Comparison of ENCODE assay signal across 17 mouse cellular contexts in the genomic region with DNA sequence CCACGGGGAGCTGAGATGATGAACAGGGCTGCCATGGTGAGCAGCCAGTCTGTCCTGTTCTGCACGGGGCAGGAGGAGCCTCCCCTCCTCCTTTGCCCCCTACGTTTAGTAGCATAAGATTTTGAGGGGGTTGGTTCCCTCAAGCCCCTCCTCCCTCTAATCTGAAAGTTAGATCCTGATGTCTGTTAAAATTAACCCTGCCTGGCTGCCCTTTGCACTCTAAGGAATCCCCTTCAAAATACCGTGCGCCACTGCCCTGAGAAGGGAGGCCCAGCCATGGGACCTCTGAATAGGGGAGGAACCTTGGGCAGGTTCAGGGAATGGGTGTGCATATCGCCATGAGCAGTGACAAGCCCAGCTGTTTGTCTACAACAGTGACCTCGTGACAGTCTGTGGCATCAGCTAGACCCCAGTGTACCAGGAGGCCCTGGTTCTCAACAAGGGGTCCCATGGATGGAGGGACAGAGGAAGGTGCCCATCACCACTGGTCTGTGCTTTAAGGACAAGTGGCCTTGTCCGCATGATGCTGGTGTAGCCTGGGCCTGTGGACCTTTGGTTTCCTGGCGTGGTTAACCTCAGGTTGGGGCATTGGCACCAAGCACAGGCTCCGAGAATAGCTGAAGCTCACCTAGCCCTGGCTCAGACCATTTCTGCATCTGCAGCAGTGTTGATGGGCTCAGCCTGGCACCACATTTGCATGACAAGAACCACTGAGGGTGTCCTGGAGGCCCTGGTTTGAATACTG. TPM values are rescaled to one million over a fixed set of nuclear protein-coding genes. Genes with fewer than 3 reads are reported as not detected.
DNase-seq lines count a peak whose midpoint lies in the region; ATAC-seq and TF ChIP-seq lines count a peak whose summit lies in the region.
"Had no signal": no experiment of that assay in that cellular context is flagged by ENCODE, and none has a peak within 500 bp of the region (broad histone marks: within the 10 kb centered on the region; RNA-seq: fewer than 3 reads in every experiment).

No protein-coding gene starts in this region.

- H3K4me2 ChIP-seq in kidney, embryonic 16.5 days (replicated peaks; ENCODE audit: low read depth, low read length), result no peak overlapping the region
- H3K4me2 ChIP-seq in lung, postnatal 0 days (replicated peaks; ENCODE audit: low read depth, low read length), result no peak overlapping the region
- H3K4me2 ChIP-seq: limb, embryonic 15.5 days had no signal

- H3K79me2 ChIP-seq in C2C12 (ENCODE audit: control insufficient read depth, insufficient read depth), result no peaks in the 10 kb centered on the region

- peak overlapping the region; percentile 19 for H3ac ChIP-seq in C2C12 (ENCODE audit: control insufficient read depth, insufficient read length, low read depth)

- H3K79me3 ChIP-seq in C2C12 (ENCODE audit: low read depth), result peaks cover 1% of the 10 kb centered on the region

- no peak overlapping the region for H3K9ac ChIP-seq in kidney, embryonic 16.5 days (replicated peaks; ENCODE audit: low read length)
- no peak overlapping the region for H3K9ac ChIP-seq in lung, postnatal 0 days (replicated peaks; ENCODE audit: low read depth)
- H3K9ac ChIP-seq: forebrain, embryonic 13.5 days; limb, embryonic 15.5 days; lung, embryonic 14.5 days had no signal

- peak; percentile 71 for DNase-seq in kidney, adult 11 months
- DNase-seq in kidney, postnatal 4 days, result no peak
- no peak for DNase-seq in embryonic facial prominence, embryonic 10.5 days (ENCODE audit: low spot score)
- DNase-seq in lung, postnatal 0 days (ENCODE audit: low spot score), result no peak
- no peak for DNase-seq in frontal cortex, postnatal 10 days (ENCODE audit: low spot score in 2 of 2)
- DNase-seq: adrenal gland, adult 8-10 months; cerebellum, adult 18-20 months; heart, postnatal 4 days; layer of hippocampus, postnatal 36 days; lung, embryonic 14.5 days; thymus, postnatal 25 days had no signal

- 81% methylated on average over 10 of the region's 10 CpGs for WGBS in embryonic facial prominence, embryonic 10.5 days
- WGBS in kidney, embryonic 16.5 days, result 69% methylated on average over 10 of the region's 10 CpGs
- WGBS in lung, postnatal 0 days, result 72% methylated on average over 10 of the region's 10 CpGs

- no peaks in the 10 kb centered on the region for H3K9me3 ChIP-seq in embryonic facial prominence, embryonic 10.5 days
- H3K9me3 ChIP-seq in kidney, embryonic 16.5 days (ENCODE audit: low read length), result no peaks in the 10 kb centered on the region
- no peaks in the 10 kb centered on the region for H3K9me3 ChIP-seq in lung, postnatal 0 days (ENCODE audit: low read length)
- H3K9me3 ChIP-seq: forebrain, embryonic 13.5 days; limb, embryonic 15.5 days; neural tube, embryonic 13.5 days had no signal

- TF ChIP-seq CTCF in C2C12 (IDR thresholded peaks at IDR 0.05; ENCODE audit: control insufficient read depth, insufficient read depth, insufficient read length), result no peak
- TF ChIP-seq CTCF in lung, postnatal 0 days (IDR thresholded peaks at IDR 0.05), result no peak

- H3K36me3 ChIP-seq in C2C12 (ENCODE audit: control insufficient read depth, insufficient read depth), result peaks cover 12% of the 10 kb centered on the region
- H3K36me3 ChIP-seq in embryonic facial prominence, embryonic 10.5 days (replicated peaks), result peaks cover 23% of the 10 kb centered on the region
- H3K36me3 ChIP-seq in kidney, embryonic 16.5 days (ENCODE audit: insufficient read depth, low read length), result peaks cover 19% of the 10 kb centered on the region
- H3K36me3 ChIP-seq in lung, postnatal 0 days (ENCODE audit: insufficient read depth, low read length), result 0 out of 2 replicates have a peak, but pooled peaks cover 4% of the 10 kb centered on the region

- H3K27me3 ChIP-seq in C2C12 (ENCODE audit: control insufficient read depth, insufficient read depth, insufficient read length), result no peaks in the 10 kb centered on the region
- H3K27me3 ChIP-seq in embryonic facial prominence, embryonic 10.5 days (replicated peaks; ENCODE audit: low read depth, poor library complexity, severe bottlenecking), result no peaks in the 10 kb centered on the region
- no peaks in the 10 kb centered on the region for H3K27me3 ChIP-seq in kidney, embryonic 16.5 days (ENCODE audit: insufficient read depth, low read length)
- H3K27me3 ChIP-seq in lung, postnatal 0 days (replicated peaks; ENCODE audit: insufficient read depth, low read length), result no peaks in the 10 kb centered on the region
- H3K27me3 ChIP-seq: forebrain, embryonic 13.5 days; limb, embryonic 15.5 days; neural tube, embryonic 13.5 days had no signal

- peaks cover 18% of the 10 kb centered on the region for H3K4me1 ChIP-seq in embryonic facial prominence, embryonic 10.5 days
- peaks cover 8% of the 10 kb centered on the region for H3K4me1 ChIP-seq in kidney, embryonic 16.5 days (ENCODE audit: insufficient read depth, low read length)
- H3K4me1 ChIP-seq in lung, postnatal 0 days (ENCODE audit: insufficient read depth, low read depth, low read length), result peaks cover 4% of the 10 kb centered on the region

- no peak overlapping the region for H3K27ac ChIP-seq in embryonic facial prominence, embryonic 10.5 days (replicated peaks)
- no peak overlapping the region for H3K27ac ChIP-seq in kidney, embryonic 16.5 days (ENCODE audit: low read length)
- H3K27ac ChIP-seq in lung, postnatal 0 days (ENCODE audit: low read length), result no peak overlapping the region
- H3K27ac ChIP-seq: forebrain, embryonic 13.5 days; limb, embryonic 15.5 days; neural tube, embryonic 13.5 days had no signal

- peak; percentile 33; the same call in 1 of the 2 replicates for ATAC-seq in kidney, embryonic 16.5 days (ENCODE audit: low FRiP score, low TSS enrichment)
- ATAC-seq in lung, postnatal 0 days, result no peak
- ATAC-seq: forebrain, embryonic 13.5 days had no signal

- no peak for TF ChIP-seq EP300 in lung, postnatal 0 days (IDR thresholded peaks at IDR 0.05)

- no peak overlapping the region for H3K4me3 ChIP-seq in C2C12 (ENCODE audit: insufficient read depth, poor library complexity, severe bottlenecking)
- peak overlapping the region; percentile 16; the same call in 1 of the 2 replicates for H3K4me3 ChIP-seq in embryonic facial prominence, embryonic 10.5 days
- no peak overlapping the region for H3K4me3 ChIP-seq in kidney, embryonic 16.5 days (ENCODE audit: low read length)
- H3K4me3 ChIP-seq in lung, postnatal 0 days (ENCODE audit: low read depth, low read length), result no peak overlapping the region

TF ChIP-seq in C2C12, 6 proteins besides CTCF, POLR2A, EP300 and RAD21:
- TF ChIP-seq USF1 (IDR thresholded peaks at IDR 0.05; ENCODE audit: low read depth) (no peak), MYOG (IDR thresholded peaks at IDR 0.05; ENCODE audit: control insufficient read depth, extremely low read depth, insufficient read length) (no peak), FOSL1 (IDR thresholded peaks at IDR 0.05; ENCODE audit: insufficient read depth, low read length, poor library complexity, severe bottlenecking) (no peak), MYOD1 (IDR thresholded peaks at IDR 0.05; ENCODE audit: control insufficient read depth, insufficient read length, low read depth) (no peak), MAX (IDR thresholded peaks at IDR 0.05) (no peak), CEBPB (IDR thresholded peaks at IDR 0.05; ENCODE audit: low read depth) (no peak)

RNA-seq across cellular contexts. Expression of a gene that starts 1.9 kb away (rescaled TPM):
- 19.3 TPM for polyA plus RNA-seq in C2C12 (2012; fragmentation: generic; extraction: Trizol)
- polyA plus RNA-seq in embryonic facial prominence, embryonic 10.5 days (2016; fragmentation: Nextera tagmentation; extraction: Ambion mirVana), result 23.9 and 25.9 TPM in 2 replicates
- polyA plus RNA-seq in kidney, embryonic 16.5 days (2015; fragmentation: Nextera tagmentation; extraction: Ambion mirVana), result 37.9 and 39.2 TPM in 2 replicates
- polyA plus RNA-seq in lung, postnatal 0 days (2015; fragmentation: Nextera tagmentation; extraction: Ambion mirVana), result 23.8 and 24.1 TPM in 2 replicates

RNA-seq across cellular contexts. Expression of a gene that starts 10.0 kb away (rescaled TPM):
- 14.4 TPM for polyA plus RNA-seq in C2C12 (2012; fragmentation: generic; extraction: Trizol)
- 59.9 and 69.1 TPM in 2 replicates for polyA plus RNA-seq in embryonic facial prominence, embryonic 10.5 days (2016; fragmentation: Nextera tagmentation; extraction: Ambion mirVana)
- 79.8 and 83.7 TPM in 2 replicates for polyA plus RNA-seq in kidney, embryonic 16.5 days (2015; fragmentation: Nextera tagmentation; extraction: Ambion mirVana)
- polyA plus RNA-seq in lung, postnatal 0 days (2015; fragmentation: Nextera tagmentation; extraction: Ambion mirVana), result 42.7 and 45.4 TPM in 2 replicates

RNA-seq across cellular contexts. Expression of a gene that starts 10.9 kb away (rescaled TPM):
- polyA plus RNA-seq in C2C12 (2012; fragmentation: generic; extraction: Trizol), result 0.12 TPM
- polyA plus RNA-seq in embryonic facial prominence, embryonic 10.5 days (2016; fragmentation: Nextera tagmentation; extraction: Ambion mirVana), result 0.62 and 1.2 TPM in 2 replicates
- 0.16 and 0.46 TPM in 2 replicates for polyA plus RNA-seq in kidney, embryonic 16.5 days (2015; fragmentation: Nextera tagmentation; extraction: Ambion mirVana)
- 5.8 and 7.7 TPM in 2 replicates for polyA plus RNA-seq in lung, postnatal 0 days (2015; fragmentation: Nextera tagmentation; extraction: Ambion mirVana)
- polyA plus RNA-seq: heart, embryonic 14.5 days had no signal

RNA-seq across cellular contexts. Expression of a gene that starts 17.2 kb away (rescaled TPM):
- 46.0 TPM for polyA plus RNA-seq in C2C12 (2012; fragmentation: generic; extraction: Trizol)
- polyA plus RNA-seq in embryonic facial prominence, embryonic 10.5 days (2016; fragmentation: Nextera tagmentation; extraction: Ambion mirVana), result 62.3 and 67.8 TPM in 2 replicates
- 105 and 109 TPM in 2 replicates for polyA plus RNA-seq in kidney, embryonic 16.5 days (2015; fragmentation: Nextera tagmentation; extraction: Ambion mirVana)
- 112 and 116 TPM in 2 replicates for polyA plus RNA-seq in lung, postnatal 0 days (2015; fragmentation: Nextera tagmentation; extraction: Ambion mirVana)

RNA-seq across cellular contexts. Expression of a gene that starts 20.0 kb away (rescaled TPM):
- polyA plus RNA-seq in C2C12 (2012; fragmentation: generic; extraction: Trizol), result not detected
- 0.95 and 1.0 TPM in 2 replicates for polyA plus RNA-seq in embryonic facial prominence, embryonic 10.5 days (2016; fragmentation: Nextera tagmentation; extraction: Ambion mirVana)
- 0.40 and 0.57 TPM in 2 replicates for polyA plus RNA-seq in kidney, embryonic 16.5 days (2015; fragmentation: Nextera tagmentation; extraction: Ambion mirVana)
- not detected in 2 replicates for polyA plus RNA-seq in lung, postnatal 0 days (2015; fragmentation: Nextera tagmentation; extraction: Ambion mirVana)
- polyA plus RNA-seq: heart, embryonic 14.5 days; lung, embryonic 14.5 days had no signal
